Mouse (Mus musculus): ENCODE results near the gene Alkbh7. TPM values are rescaled to one million over a fixed set of nuclear protein-coding genes. Genes with fewer than 3 reads are reported as not detected.

Gene Alkbh7
- total and polyA plus RNA-seq, 3 experiments, result 21.2 to 51.8 (median 35.4) TPM

DNA sequence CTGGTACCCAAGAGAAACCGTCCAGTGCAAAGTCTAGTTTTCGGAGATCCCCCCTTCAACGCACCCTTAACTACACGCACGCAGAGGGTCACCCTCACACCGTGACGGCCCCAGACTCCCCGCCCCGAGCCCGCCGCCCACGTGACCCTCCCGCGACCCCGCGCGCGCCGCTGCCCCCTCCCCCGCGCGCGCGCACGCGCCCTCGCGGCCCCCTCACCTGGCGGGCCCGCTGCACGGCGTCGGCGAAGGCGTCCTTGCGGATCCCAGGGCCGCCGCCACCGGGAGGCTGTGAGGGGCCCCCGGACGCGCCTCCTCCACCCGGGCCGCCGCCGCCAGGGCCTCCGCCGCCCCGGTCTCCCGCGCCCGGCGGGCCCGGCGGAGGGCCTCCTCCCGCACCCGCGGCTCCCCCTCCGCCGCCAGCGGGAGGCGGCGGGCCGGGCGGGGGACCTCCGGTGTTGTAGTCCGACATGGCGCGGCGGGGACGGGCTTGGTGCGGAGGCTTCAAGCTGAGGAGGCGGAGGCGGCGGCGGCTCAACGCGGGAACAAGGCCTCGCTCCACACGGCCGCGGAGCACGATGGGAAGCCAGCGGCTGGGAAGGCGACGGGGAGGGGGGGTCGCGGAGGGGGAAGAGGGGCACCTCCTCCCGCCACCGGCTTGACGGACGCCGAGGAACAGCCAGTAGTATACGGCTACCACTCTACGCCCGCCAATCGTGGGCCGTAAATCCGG lies 34.0 kb downstream of the Alkbh7 start, which contains the start of gene Khsrp (continued):
- 0 out of 2 replicates have a peak, but pooled peaks have one; percentile 22 for TF ChIP-seq BHLHE40 (IDR thresholded peaks at IDR 0.05; ENCODE audit: low read depth, low read length)
- no peak for TF ChIP-seq POLR2AphosphoS2 (IDR thresholded peaks at IDR 0.05; ENCODE audit: low read depth, low read length)
- peak; percentile 81 for TF ChIP-seq USF1 (IDR thresholded peaks at IDR 0.05; ENCODE audit: low read depth, low read length)
- no peak for TF ChIP-seq ZNF384 (IDR thresholded peaks at IDR 0.05; ENCODE audit: low read depth, low read length)
- no peak for TF ChIP-seq JUND (conservative IDR thresholded peaks at IDR 0.05; ENCODE audit: low read depth, low read length)
- no peak for TF ChIP-seq HCFC1 (IDR thresholded peaks at IDR 0.05; ENCODE audit: low read depth, low read length)

DNA sequence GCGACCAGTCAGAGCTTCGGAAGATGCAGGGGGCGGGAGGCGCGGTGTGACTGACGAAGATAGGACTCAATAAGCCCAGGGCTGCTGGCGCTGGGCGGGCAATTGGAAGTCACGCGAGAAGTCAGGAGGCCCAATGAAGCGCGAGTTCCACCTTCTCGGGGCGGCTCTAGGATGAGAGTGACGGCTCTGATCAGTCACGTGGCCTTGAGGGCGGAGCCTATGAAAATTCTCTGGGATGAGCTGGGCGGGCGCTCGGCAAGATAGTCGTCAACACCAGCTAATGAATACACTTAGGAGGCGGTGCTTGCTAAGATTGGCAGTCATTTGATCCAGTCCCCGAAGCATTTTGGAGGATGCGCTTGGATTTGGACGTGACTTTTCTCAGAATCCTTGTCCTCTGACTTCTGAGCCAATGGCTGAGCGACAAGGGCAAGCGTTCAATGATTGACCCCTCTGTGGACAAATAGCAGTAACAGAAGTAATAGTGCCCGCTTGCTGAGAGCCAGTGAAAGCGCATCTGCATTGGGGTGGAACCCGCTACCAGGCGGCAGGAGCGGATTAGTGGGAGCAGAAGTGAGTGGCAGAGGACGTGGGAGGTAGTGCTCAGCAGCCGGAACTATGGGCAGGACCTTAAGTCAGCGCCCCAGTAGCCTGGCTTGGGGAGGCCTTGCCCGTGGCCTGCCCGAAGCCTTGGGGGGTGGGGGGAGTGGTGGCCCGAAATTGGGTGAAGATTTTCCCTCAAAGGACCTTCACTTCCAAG lies 34.7 kb downstream of the Alkbh7 start:
- in situ Hi-C loops (cut with MboI; ENCODE audit: low pct_ligation_motif_present, low pct_unique_long_range_greater_than_20kb, low sequenced_read_pairs), result no loop called here
- dilution Hi-C loops (cut with MboI; ENCODE audit: extremely low pct_ligation_motif_present, extremely low pct_unique_long_range_greater_than_20kb, low sequenced_read_pairs), result no loop called here
- peak; percentile 100 for DNase-seq (ENCODE audit: extremely low read depth)
- no peaks in the 10 kb centered on the region for H3K27me3 ChIP-seq (replicated peaks)
- H3K4me1 ChIP-seq (ENCODE audit: control insufficient read depth in 1 of 2, insufficient read depth in 2 of 2), result peaks cover 7 to 34% of the 10 kb centered on the region in 2 experiments; a peak in 3 of 4 replicates
- H3K36me3 ChIP-seq (replicated peaks in 1 of 2; ENCODE audit: control insufficient read depth in 1 of 2, insufficient read depth in 1 of 2, low read length in 1 of 2), result peaks cover 18 to 25% of the 10 kb centered on the region in 2 experiments
- peaks cover 42% of the 10 kb centered on the region for H3K79me2 ChIP-seq (replicated peaks; ENCODE audit: control insufficient read depth, extremely low read depth, insufficient read depth, poor library complexity, severe bottlenecking)
- H3K9me3 ChIP-seq (replicated peaks; ENCODE audit: low read length), result no peaks in the 10 kb centered on the region
- peak overlapping the region; percentile 35 to 83 (median 66) for H3K4me3 ChIP-seq (replicated peaks in 1 of 3; ENCODE audit: low read depth in 2 of 3, low read length in 2 of 3, poor library complexity in 1 of 3)
- H3K4me2 ChIP-seq (ENCODE audit: insufficient read depth, low read depth, poor library complexity, severe bottlenecking), result peak overlapping the region; percentile 68
- peak overlapping the region; percentile 95 for H3K9ac ChIP-seq (ENCODE audit: insufficient read depth, low read depth)
- H3K27ac ChIP-seq (ENCODE audit: insufficient read depth, low read depth), result peak overlapping the region; percentile 26; the same call in 1 of the 2 replicates
- no peak for TF ChIP-seq POLR2AphosphoS2 (IDR thresholded peaks at IDR 0.05; ENCODE audit: low read depth, low read length)
- TF ChIP-seq EP300 (IDR thresholded peaks at IDR 0.05; ENCODE audit: low read length), result no peak
- TF ChIP-seq SMC3 (IDR thresholded peaks at IDR 0.05; ENCODE audit: low read depth, low read length), result no peak
- TF ChIP-seq JUN (IDR thresholded peaks at IDR 0.05; ENCODE audit: insufficient read depth, low read depth, low read length), result no peak
- peak; percentile 97 for TF ChIP-seq USF2 (conservative IDR thresholded peaks at IDR 0.05; ENCODE audit: low read depth, low read length)
- TF ChIP-seq SIN3A (IDR thresholded peaks at IDR 0.05; ENCODE audit: low read length), result no peak
- no peak for TF ChIP-seq PAX5 (IDR thresholded peaks at IDR 0.05; ENCODE audit: low read length)
- TF ChIP-seq GABPA (IDR thresholded peaks at IDR 0.05; ENCODE audit: insufficient replicate concordance, low read depth, low read length), result no peak
- TF ChIP-seq TCF12 (IDR thresholded peaks at IDR 0.05; ENCODE audit: low read depth, low read length), result peak; percentile 80; the same call in 1 of the 2 replicates
- TF ChIP-seq ZMIZ1 (IDR thresholded peaks at IDR 0.05; ENCODE audit: low read depth, low read length), result peak; percentile 81
- 0 out of 2 replicates have a peak, but pooled peaks have one; percentile 25 for TF ChIP-seq JUND (conservative IDR thresholded peaks at IDR 0.05; ENCODE audit: low read depth, low read length)
- peak; percentile 98 for TF ChIP-seq CHD2 (IDR thresholded peaks at IDR 0.05; ENCODE audit: low read length)
- TF ChIP-seq NELFE (IDR thresholded peaks at IDR 0.05; ENCODE audit: low read depth, low read length), result peak; percentile 87
- no peak for TF ChIP-seq RAD21 (IDR thresholded peaks at IDR 0.05; ENCODE audit: low read depth, low read length)
- peak; percentile 80 for TF ChIP-seq KAT2A (IDR thresholded peaks at IDR 0.05; ENCODE audit: insufficient replicate concordance, low read length)
- no peak for TF ChIP-seq ZC3H11A (IDR thresholded peaks at IDR 0.05; ENCODE audit: low read depth, low read length)
- TF ChIP-seq BHLHE40 (IDR thresholded peaks at IDR 0.05; ENCODE audit: low read depth, low read length), result peak; percentile 74
- peak; percentile 60; the same call in 1 of the 2 replicates for TF ChIP-seq MXI1 (IDR thresholded peaks at IDR 0.05; ENCODE audit: low read depth, low read length)
- peak; percentile 96 for TF ChIP-seq MAX (IDR thresholded peaks at IDR 0.05; ENCODE audit: low read length)
- TF ChIP-seq HCFC1 (IDR thresholded peaks at IDR 0.05; ENCODE audit: low read depth, low read length), result peak; percentile 73
- peak; percentile 76 for TF ChIP-seq IRF4 (IDR thresholded peaks at IDR 0.05; ENCODE audit: low read depth, low read length)
- TF ChIP-seq RCOR1 (conservative IDR thresholded peaks at IDR 0.05; ENCODE audit: low read depth, low read length), result no peak
- TF ChIP-seq MYC (IDR thresholded peaks at IDR 0.05; ENCODE audit: low read depth, low read length), result 0 out of 2 replicates have a peak, but pooled peaks have one; percentile 15
- TF ChIP-seq MEF2A (IDR thresholded peaks at IDR 0.05; ENCODE audit: borderline replicate concordance, low read depth, low read length), result 0 out of 2 replicates have a peak, but pooled peaks have one; percentile 22
- TF ChIP-seq MAZ (IDR thresholded peaks at IDR 0.05; ENCODE audit: low read depth, low read length), result 0 out of 2 replicates have a peak, but pooled peaks have one; percentile 47
- no peak for TF ChIP-seq E2F4 (IDR thresholded peaks at IDR 0.05; ENCODE audit: insufficient replicate concordance, low read depth, low read length)
- peak; percentile 91 for TF ChIP-seq POLR2A (IDR thresholded peaks at IDR 0.05; ENCODE audit: low read depth, low read length)
- peak; percentile 77; the same call in 1 of the 2 replicates for TF ChIP-seq TBP (conservative IDR thresholded peaks at IDR 0.05; ENCODE audit: low read depth, low read length)
- TF ChIP-seq ELF1 (IDR thresholded peaks at IDR 0.05; ENCODE audit: low read depth, low read length), result peak; percentile 75
- TF ChIP-seq ETS1 (conservative IDR thresholded peaks at IDR 0.05; ENCODE audit: low read depth, low read length), result no peak
- TF ChIP-seq USF1 (IDR thresholded peaks at IDR 0.05; ENCODE audit: low read depth, low read length), result peak; percentile 99
- TF ChIP-seq UBTF (IDR thresholded peaks at IDR 0.05; ENCODE audit: low read depth, low read length), result no peak
